Mouse (Mus musculus): ENCODE results near the gene Farp1. TPM values are rescaled to one million over a fixed set of nuclear protein-coding genes. Genes with fewer than 3 reads are reported as not detected.
"Not testable (repeated sequence)": the region's sequence is repeated elsewhere in the genome, so short reads cannot be mapped to it uniquely, and the experiment has no call there.

Farp1 gene
- polyA plus RNA-seq, 2 experiments = 43.3 to 78.5 TPM

- Histone ChIP-seq H3K4me1 (ENCODE audit: control insufficient read depth, insufficient read depth, low read length) (peaks cover 12% of the 10 kb centered on the region), H3K27me3 (ENCODE audit: control insufficient read depth, insufficient read depth, low read length) (no peaks in the 10 kb centered on the region), H3K9me3 (ENCODE audit: control insufficient read depth, low read length) (no peaks in the 10 kb centered on the region), H3K4me3 (replicated peaks; ENCODE audit: low read length) (no peak overlapping the region), H3K27ac (replicated peaks; ENCODE audit: low read depth, low read length) (no peak overlapping the region), H3K9ac (ENCODE audit: low read depth, low read length, severe bottlenecking) (no peak overlapping the region), H3K4me2 (replicated peaks; ENCODE audit: low read depth, low read length, severe bottlenecking) (no peak overlapping the region), H3K36me3 (ENCODE audit: control insufficient read depth, insufficient read depth, low read length) (peaks cover 22% of the 10 kb centered on the region)
- ATAC-seq (ENCODE audit: low FRiP score, low read depth) (peak; percentile 30; the same call in 1 of the 2 replicates), DNase-seq (ENCODE audit: low spot score) (no peak)
- no peak for TF ChIP-seq POLR2A (IDR thresholded peaks at IDR 0.05; ENCODE audit: borderline replicate concordance, extremely low read depth, insufficient read depth, insufficient read length)
- 86% methylated on average over 3 of the region's 3 CpGs for WGBS
These were observed 9.1 kb downstream of the Farp1 start for GRCm38 (mm10) chr14:121044145-121044544.

- 84% methylated on average over 9 of the region's 9 CpGs for WGBS
- no peak overlapping the region for H3K4me2 ChIP-seq (replicated peaks; ENCODE audit: low read depth, low read length, severe bottlenecking)
- ATAC-seq (ENCODE audit: low FRiP score, low read depth) (no peak), DNase-seq (ENCODE audit: low spot score) (no peak)
- peaks cover 22% of the 10 kb centered on the region for H3K36me3 ChIP-seq (ENCODE audit: control insufficient read depth, insufficient read depth, low read length)
- no peak overlapping the region for H3K27ac ChIP-seq (replicated peaks; ENCODE audit: low read depth, low read length)
- TF ChIP-seq POLR2A (IDR thresholded peaks at IDR 0.05; ENCODE audit: borderline replicate concordance, extremely low read depth, insufficient read depth, insufficient read length) = no peak
- H3K9me3 ChIP-seq (ENCODE audit: control insufficient read depth, low read length) = no peaks in the 10 kb centered on the region
- H3K27me3 ChIP-seq (ENCODE audit: control insufficient read depth, insufficient read depth, low read length) = no peaks in the 10 kb centered on the region
- no peak overlapping the region for H3K9ac ChIP-seq (ENCODE audit: low read depth, low read length, severe bottlenecking)
- no peak overlapping the region for H3K4me3 ChIP-seq (replicated peaks; ENCODE audit: low read length)
- peaks cover 12% of the 10 kb centered on the region; the same call in 1 of the 2 replicates for H3K4me1 ChIP-seq (ENCODE audit: control insufficient read depth, insufficient read depth, low read length)
These were observed 11.4 kb downstream of the Farp1 start for GRCm38 (mm10) chr14:121046313-121046961.

DNA sequence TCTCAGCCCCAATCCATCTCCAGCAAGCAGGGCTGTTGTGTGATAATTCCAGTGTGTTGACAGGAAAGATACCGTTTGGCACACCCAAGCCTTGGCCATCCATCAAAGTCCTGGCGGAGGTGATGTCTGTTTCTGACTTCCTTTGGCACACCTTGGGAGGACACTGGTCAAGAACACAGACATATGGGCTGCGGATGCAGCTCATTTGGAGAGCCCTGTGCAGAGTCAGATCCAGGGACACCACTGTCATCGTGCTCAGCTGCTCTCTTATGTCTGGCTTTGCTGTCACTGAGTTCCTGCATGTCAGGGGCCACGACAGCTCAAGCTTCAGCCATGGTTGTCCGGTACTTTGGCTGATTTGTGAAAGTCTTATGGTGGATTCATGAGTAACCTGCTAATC, 12.8 kb downstream of the Farp1 start:
- Histone ChIP-seq H3K9me3 (ENCODE audit: control insufficient read depth, low read length) (no peaks in the 10 kb centered on the region), H3K36me3 (ENCODE audit: control insufficient read depth, insufficient read depth, low read length) (peaks cover 22% of the 10 kb centered on the region), H3K27ac (replicated peaks; ENCODE audit: low read depth, low read length) (no peak overlapping the region), H3K4me2 (replicated peaks; ENCODE audit: low read depth, low read length, severe bottlenecking) (no peak overlapping the region), H3K4me3 (replicated peaks; ENCODE audit: low read length) (no peak overlapping the region), H3K9ac (ENCODE audit: low read depth, low read length, severe bottlenecking) (no peak overlapping the region), H3K4me1 (ENCODE audit: control insufficient read depth, insufficient read depth, low read length) (peaks cover 19% of the 10 kb centered on the region), H3K27me3 (ENCODE audit: control insufficient read depth, insufficient read depth, low read length) (no peaks in the 10 kb centered on the region)
- WGBS = 64% methylated on average over 6 of the region's 6 CpGs
- DNase-seq (ENCODE audit: low spot score) (no peak), ATAC-seq (ENCODE audit: low FRiP score, low read depth) (no peak)
- no peak for TF ChIP-seq POLR2A (IDR thresholded peaks at IDR 0.05; ENCODE audit: borderline replicate concordance, extremely low read depth, insufficient read depth, insufficient read length)

DNA sequence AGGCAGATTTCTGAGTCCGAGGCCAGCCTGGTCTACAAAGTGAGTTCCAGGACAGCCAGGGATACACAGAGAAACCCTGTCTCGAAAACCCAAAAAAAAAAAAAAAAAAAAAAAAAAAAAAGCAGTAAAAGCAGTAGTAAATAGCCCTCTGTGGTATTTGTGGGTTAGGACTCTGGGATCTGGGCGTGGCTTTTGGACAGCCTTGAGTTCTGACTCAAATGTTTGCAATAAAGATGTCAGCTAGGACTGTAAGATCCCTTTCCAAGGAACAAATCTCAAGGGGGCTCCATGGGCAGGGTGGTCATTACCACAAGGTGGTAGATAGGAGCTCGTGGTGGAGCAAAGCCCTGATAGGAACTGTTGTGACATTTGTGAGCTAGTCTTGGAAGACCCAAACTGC, 16.0 kb downstream of the Farp1 start:
- not testable (repeated sequence) for ATAC-seq (ENCODE audit: low FRiP score, low read depth); H3K9me3 ChIP-seq (ENCODE audit: control insufficient read depth, low read length); H3K4me3 ChIP-seq (replicated peaks; ENCODE audit: low read length); DNase-seq (ENCODE audit: low spot score); H3K27ac ChIP-seq (replicated peaks; ENCODE audit: low read depth, low read length); H3K27me3 ChIP-seq (ENCODE audit: control insufficient read depth, insufficient read depth, low read length); H3K9ac ChIP-seq (ENCODE audit: low read depth, low read length, severe bottlenecking); H3K4me2 ChIP-seq (replicated peaks; ENCODE audit: low read depth, low read length, severe bottlenecking)
- peaks cover 22% of the 10 kb centered on the region for H3K36me3 ChIP-seq (ENCODE audit: control insufficient read depth, insufficient read depth, low read length)
- H3K4me1 ChIP-seq (ENCODE audit: control insufficient read depth, insufficient read depth, low read length) = peaks cover 50% of the 10 kb centered on the region
- WGBS = 69% methylated on average over 3 of the region's 4 CpGs

DNA sequence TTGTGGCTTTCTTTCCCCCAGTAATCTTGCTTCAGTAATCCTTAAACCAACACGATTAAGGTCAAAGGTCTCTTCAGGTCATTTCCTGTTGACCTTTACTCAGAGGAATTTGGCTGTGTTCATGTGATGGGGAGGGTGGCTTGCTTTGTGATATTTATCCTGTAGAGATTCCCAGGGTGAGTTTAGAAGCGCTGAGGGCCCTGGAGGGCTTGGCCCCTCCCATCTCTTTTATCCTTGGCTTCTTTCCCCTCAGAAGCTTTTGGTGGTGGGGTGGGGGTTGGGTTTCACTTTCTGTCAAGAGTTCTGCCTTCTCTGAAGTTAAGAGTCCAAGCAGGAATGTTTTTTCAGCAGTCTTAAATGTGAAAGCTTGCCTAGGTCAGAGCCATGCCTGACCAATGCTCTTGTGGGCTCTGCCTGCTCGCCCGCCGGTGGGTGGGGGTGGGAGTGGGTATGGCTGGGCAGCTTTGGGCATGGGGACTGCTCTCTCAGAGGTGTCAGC, 18.1 kb downstream of the Farp1 start:
- no peak; the same call in 1 of the 2 replicates for ATAC-seq (ENCODE audit: low FRiP score, low read depth)

More for the DNA sequence above, 18.1 kb downstream of the Farp1 start:
- Histone ChIP-seq H3K4me2 (replicated peaks; ENCODE audit: low read depth, low read length, severe bottlenecking) (peak overlapping the region; percentile 35), H3K4me3 (replicated peaks; ENCODE audit: low read length) (no peak overlapping the region), H3K4me1 (ENCODE audit: control insufficient read depth, insufficient read depth, low read length) (peaks cover 54% of the 10 kb centered on the region), H3K36me3 (ENCODE audit: control insufficient read depth, insufficient read depth, low read length) (peaks cover 8% of the 10 kb centered on the region; the same call in 1 of the 2 replicates), H3K9me3 (ENCODE audit: control insufficient read depth, low read length) (no peaks in the 10 kb centered on the region), H3K9ac (ENCODE audit: low read depth, low read length, severe bottlenecking) (no peak overlapping the region), H3K27me3 (ENCODE audit: control insufficient read depth, insufficient read depth, low read length) (no peaks in the 10 kb centered on the region), H3K27ac (replicated peaks; ENCODE audit: low read depth, low read length) (peak overlapping the region; percentile 63)
- no peak for TF ChIP-seq POLR2A (IDR thresholded peaks at IDR 0.05; ENCODE audit: borderline replicate concordance, extremely low read depth, insufficient read depth, insufficient read length)
- DNase-seq (ENCODE audit: low spot score) = peak; percentile 42
- 0% methylated on average over 5 of the region's 5 CpGs for WGBS

Data from limb, embryonic 14.5 days (tissue).